Mouse (Mus musculus): ENCODE results near the gene Prcc.

- TF ChIP-seq CTCF (IDR thresholded peaks at IDR 0.05; ENCODE audit: low read depth) = no peak
- TF ChIP-seq EP300 (IDR thresholded peaks at IDR 0.05; ENCODE audit: low read depth) = no peak
These were observed 8.0 kb upstream of the Prcc start for GRCm38 (mm10) chr3:87893367-87893905.

Measured in heart, postnatal 0 days (tissue).